Mouse (Mus musculus) kidney, embryonic 15.5 days (tissue): ENCODE data around the gene Tmed3. TPM values are rescaled to one million over a fixed set of nuclear protein-coding genes. Genes with fewer than 3 reads are reported as not detected.
A peak's percentile ranks its signal among the peaks of the same experiment; 100 is the strongest.

Source experiments
- ATAC-seq: fragments of 200-750 bp; cut with Nextera tagmentation; replicated peaks from 2 replicates; pipeline ENCODE4 v1.8.0; 2017; ENCODE audit warnings: moderate TSS enrichment; ENCODE audit not compliant: low FRiP score
- H3K27ac ChIP-seq: fragments of 300-500 bp; sonication (generic); 2 replicates; pipeline ENCODE4 v1.5.1; 2015; ENCODE audit warnings: mild to moderate bottlenecking, inconsistent platforms
- H3K27me3 ChIP-seq: fragments of 300-500 bp; sonication (generic); 2 replicates; pipeline ENCODE4 v1.6.1; 2015; ENCODE audit warnings: inconsistent platforms
- H3K36me3 ChIP-seq: fragments of 300-500 bp; sonication (generic); 2 replicates; pipeline ENCODE4 v1.6.1; 2015; ENCODE audit warnings: inconsistent platforms
- H3K4me1 ChIP-seq: fragments of 300-500 bp; sonication (generic); 2 replicates; pipeline ENCODE4 v1.6.1; 2015; ENCODE audit warnings: inconsistent platforms
- H3K4me2 ChIP-seq: fragments of 300-500 bp; sonication (generic); 2 replicates; pipeline ENCODE4 v1.6.1; 2015; ENCODE audit warnings: moderate library complexity, mild to moderate bottlenecking, inconsistent platforms
- H3K4me3 ChIP-seq: fragments of 300-500 bp; sonication (generic); replicated peaks from 2 replicates; pipeline ENCODE4 v1.5.1; 2015; ENCODE audit warnings: mild to moderate bottlenecking, inconsistent platforms
- H3K9ac ChIP-seq: fragments of 300-500 bp; sonication (generic); 2 replicates; pipeline ENCODE4 v1.6.1; 2015; ENCODE audit warnings: mild to moderate bottlenecking, inconsistent platforms
- H3K9me3 ChIP-seq: fragments of 300-500 bp; sonication (generic); replicated peaks from 2 replicates; pipeline ENCODE4 v1.6.1; 2016; ENCODE audit warnings: inconsistent platforms
- WGBS: fragments of 180-500 bp; shearing (Covaris S2); methylation state at CpG from one replicate; pipeline ENCODE4 v1.1.7; 2015; ENCODE audit warnings: mixed read lengths; 5-methylcytosine and 5-hydroxymethylcytosine counted together
- polyA plus RNA-seq: library from polyadenylated mRNA; unstranded; fragments of >200 nt; fragmentation: Nextera tagmentation; extraction: Ambion mirVana; gene quantifications from 2 replicates; pipeline ENCODE4 v1.2.1, GENCODE M21; 2015

Tmed3 gene
- polyA plus RNA-seq: 85.3 and 92.8 TPM in 2 replicates

- Histone ChIP-seq H3K4me3 (peak within 1 kb of the TSS; percentile 59), H3K4me2 (peak within 1 kb of the TSS; percentile 78), H3K9ac (peak within 1 kb of the TSS; percentile 66), H3K36me3 (peaks cover 28% of the 10 kb centered on the region), H3K4me1 (peaks cover 7% of the 10 kb centered on the region), H3K9me3 (no peaks in the 10 kb centered on the region), H3K27ac (peak within 1 kb of the TSS; percentile 78), H3K27me3 (no peaks in the 10 kb centered on the region)
- WGBS: 2% methylated on average over 52 of the region's 52 CpGs
- peak; percentile 100 for ATAC-seq
Measured at GRCm38 (mm10) chr9:89704265-89705196, at the start of gene Tmed3. Gene Tmed3, minus strand, starts transcription at chr9:89705068.

GRCm38 (mm10) chr9:89740041-89740440, 35.2 kb upstream of the Tmed3 start:
- no peak overlapping the region for H3K9ac ChIP-seq
- H3K27ac ChIP-seq: no peak overlapping the region
- H3K4me2 ChIP-seq: no peak overlapping the region
- no peaks in the 10 kb centered on the region for H3K9me3 ChIP-seq
- H3K36me3 ChIP-seq: no peaks in the 10 kb centered on the region
- 0 out of 2 replicates have a peak, but pooled peaks cover 2% of the 10 kb centered on the region for H3K4me1 ChIP-seq
- no peak for ATAC-seq
- H3K4me3 ChIP-seq: no peak overlapping the region
- H3K27me3 ChIP-seq: peaks cover 27% of the 10 kb centered on the region

- Histone ChIP-seq H3K9ac (no peak within 1 kb of the TSS), H3K27ac (no peak within 1 kb of the TSS), H3K27me3 (peaks cover 29% of the 10 kb centered on the region), H3K4me3 (no peak within 1 kb of the TSS), H3K4me2 (no peak within 1 kb of the TSS), H3K4me1 (0 out of 2 replicates have a peak, but pooled peaks cover 2% of the 10 kb centered on the region), H3K36me3 (no peaks in the 10 kb centered on the region), H3K9me3 (no peaks in the 10 kb centered on the region)
- WGBS: 0% methylated on average over 8 of the region's 8 CpGs
- ATAC-seq: no peak
Measured at GRCm38 (mm10) chr9:89738295-89738694, 33.4 kb upstream of the Tmed3 start, which contains the start of gene Ankrd34c. Gene Ankrd34c, minus strand, starts transcription at chr9:89738475.

GRCm38 (mm10) chr9:89737888-89738287, 33.0 kb upstream of the Tmed3 start:
- Histone ChIP-seq H3K4me2 (no peak overlapping the region), H3K27me3 (peaks cover 29% of the 10 kb centered on the region), H3K9me3 (no peaks in the 10 kb centered on the region), H3K4me3 (no peak overlapping the region), H3K9ac (no peak overlapping the region), H3K36me3 (no peaks in the 10 kb centered on the region), H3K27ac (no peak overlapping the region), H3K4me1 (0 out of 2 replicates have a peak, but pooled peaks cover 2% of the 10 kb centered on the region)
- ATAC-seq: 0 out of 2 replicates have a peak, but pooled peaks have one; percentile 40
- 8% methylated on average over 6 of the region's 6 CpGs for WGBS

- H3K4me3 ChIP-seq: no peak overlapping the region
- ATAC-seq: peak; percentile 87
Measured at GRCm38 (mm10) chr9:89736932-89737705, 32.3 kb upstream of the Tmed3 start.

GRCm38 (mm10) chr9:89706906-89707305, 2.0 kb upstream of the Tmed3 start:
- H3K4me1 ChIP-seq: peaks cover 7% of the 10 kb centered on the region
- no peaks in the 10 kb centered on the region for H3K27me3 ChIP-seq
- no peak overlapping the region for H3K4me2 ChIP-seq
- WGBS: 25% methylated on average over 4 of the region's 4 CpGs
- H3K27ac ChIP-seq: no peak overlapping the region
- H3K9ac ChIP-seq: no peak overlapping the region
- H3K9me3 ChIP-seq: no peaks in the 10 kb centered on the region
- no peak overlapping the region for H3K4me3 ChIP-seq
- H3K36me3 ChIP-seq: peaks cover 4% of the 10 kb centered on the region; the same call in 1 of the 2 replicates
- ATAC-seq: no peak

More at GRCm38 (mm10) chr9:89736932-89737705, 32.3 kb upstream of the Tmed3 start:
- 0 out of 2 replicates have a peak, but pooled peaks cover 2% of the 10 kb centered on the region for H3K4me1 ChIP-seq
- no peaks in the 10 kb centered on the region for H3K36me3 ChIP-seq
- H3K9ac ChIP-seq: no peak overlapping the region
- H3K27me3 ChIP-seq: peaks cover 29% of the 10 kb centered on the region
- no peak overlapping the region for H3K27ac ChIP-seq
- H3K9me3 ChIP-seq: no peaks in the 10 kb centered on the region
- 0 out of 2 replicates have a peak overlapping the region, but pooled peaks have one; percentile 16 for H3K4me2 ChIP-seq
- WGBS: 8% methylated on average over 20 of the region's 20 CpGs

GRCm38 (mm10) chr9:89705197-89705533, 297 bp upstream of the Tmed3 start:
- H3K4me2 ChIP-seq: peak overlapping the region; percentile 78
- peak overlapping the region; percentile 50 for H3K9ac ChIP-seq
- ATAC-seq: peak; percentile 52
- no peaks in the 10 kb centered on the region for H3K27me3 ChIP-seq
- peak overlapping the region; percentile 75 for H3K27ac ChIP-seq
- H3K36me3 ChIP-seq: peaks cover 21% of the 10 kb centered on the region
- 8% methylated on average over 10 of the region's 10 CpGs for WGBS
- peaks cover 7% of the 10 kb centered on the region for H3K4me1 ChIP-seq
- peak overlapping the region; percentile 59 for H3K4me3 ChIP-seq
- no peaks in the 10 kb centered on the region for H3K9me3 ChIP-seq

- Histone ChIP-seq H3K4me2 (no peak overlapping the region), H3K4me3 (no peak overlapping the region), H3K36me3 (peaks cover 52% of the 10 kb centered on the region), H3K9ac (no peak overlapping the region), H3K9me3 (no peaks in the 10 kb centered on the region), H3K27ac (no peak overlapping the region), H3K27me3 (no peaks in the 10 kb centered on the region), H3K4me1 (peaks cover 7% of the 10 kb centered on the region)
- WGBS: 95% methylated on average over 2 of the region's 2 CpGs
- ATAC-seq: no peak
Measured at GRCm38 (mm10) chr9:89700910-89701457, 3.9 kb downstream of the Tmed3 start.

- H3K9ac ChIP-seq: no peak overlapping the region
- no peak overlapping the region for H3K4me2 ChIP-seq
- no peaks in the 10 kb centered on the region for H3K27me3 ChIP-seq
- WGBS: 85% methylated on average over 1 of the region's 1 CpGs
- H3K4me1 ChIP-seq: no peaks in the 10 kb centered on the region
- H3K27ac ChIP-seq: no peak overlapping the region
- peaks cover 30% of the 10 kb centered on the region for H3K36me3 ChIP-seq
- no peak overlapping the region for H3K4me3 ChIP-seq
- H3K9me3 ChIP-seq: no peaks in the 10 kb centered on the region
- ATAC-seq: no peak
Measured at GRCm38 (mm10) chr9:89695143-89695542, 9.7 kb downstream of the Tmed3 start.

GRCm38 (mm10) chr9:89693670-89694069, 11.2 kb downstream of the Tmed3 start:
- H3K27ac ChIP-seq: no peak overlapping the region
- no peaks in the 10 kb centered on the region for H3K4me1 ChIP-seq
- 90% methylated on average over 2 of the region's 2 CpGs for WGBS
- H3K9me3 ChIP-seq: no peaks in the 10 kb centered on the region
- H3K4me3 ChIP-seq: no peak overlapping the region
- H3K27me3 ChIP-seq: no peaks in the 10 kb centered on the region
- ATAC-seq: no peak
- H3K4me2 ChIP-seq: no peak overlapping the region
- peaks cover 16% of the 10 kb centered on the region for H3K36me3 ChIP-seq
- H3K9ac ChIP-seq: no peak overlapping the region

- no peak for ATAC-seq
- Histone ChIP-seq H3K27me3 (no peaks in the 10 kb centered on the region), H3K4me2 (no peak overlapping the region), H3K36me3 (no peaks in the 10 kb centered on the region), H3K27ac (no peak overlapping the region), H3K4me3 (no peak overlapping the region), H3K9me3 (no peaks in the 10 kb centered on the region), H3K9ac (no peak overlapping the region), H3K4me1 (no peaks in the 10 kb centered on the region)
- WGBS: 73% methylated on average over 1 of the region's 1 CpGs
Measured at GRCm38 (mm10) chr9:89689179-89689578, 15.7 kb downstream of the Tmed3 start.
